12 mouse cellular contexts compared by ENCODE assay signal in genomic region chr13:51016956-51017703, GRCm38 (mm10).
DNase-seq lines count a peak whose midpoint lies in the region; ATAC-seq and TF ChIP-seq lines count a peak whose summit lies in the region.
"Had no signal": no experiment of that assay in that cellular context is flagged by ENCODE, and none has a peak within 500 bp of the region (broad histone marks: within the 10 kb centered on the region; RNA-seq: fewer than 3 reads in every experiment).

No protein-coding gene starts in this region.

- H3K27ac ChIP-seq in heart, embryonic 15.5 days = peak overlapping the region; percentile 55; the same call in 1 of the 2 replicates
- peak overlapping the region; percentile 67 for H3K27ac ChIP-seq in embryonic fibroblast, embryonic 13.5 days (ENCODE audit: insufficient read depth, low read length)
- peak overlapping the region; percentile 81 for H3K27ac ChIP-seq in limb, embryonic 10.5 days
- H3K27ac ChIP-seq: forebrain, embryonic 15.5 days; neural tube, embryonic 12.5 days had no signal

- DNase-seq in heart, postnatal 10 days = no peak
- DNase-seq in ES-CJ7 (ENCODE audit: low read depth, low spot score) = peak; percentile 65
- DNase-seq in limb, embryonic 10.5 days (ENCODE audit: low spot score) = peak; percentile 32
- DNase-seq in spleen, postnatal 10 days (ENCODE audit: low spot score in 2 of 2) = no peak
- no peak for DNase-seq in cerebellum, postnatal 36 days
- DNase-seq: cerebellum, adult 2 months; gastrocnemius, postnatal 25 days had no signal

- no peak for ATAC-seq in heart, embryonic 15.5 days (replicated peaks; ENCODE audit: insufficient number of reproducible peaks, insufficient read depth, low FRiP score, low read depth)
- ATAC-seq in erythroblast, adult 5-6 weeks (replicated peaks; ENCODE audit: low FRiP score, poor library complexity, severe bottlenecking) = no peak
- ATAC-seq: forebrain, embryonic 15.5 days had no signal

- no peak for TF ChIP-seq CTCF in embryonic fibroblast, embryonic 13.5 days (IDR thresholded peaks at IDR 0.05; ENCODE audit: borderline replicate concordance, insufficient read depth, low read length)

- no peak overlapping the region for H3K4me2 ChIP-seq in heart, embryonic 15.5 days
- H3K4me2 ChIP-seq: forebrain, embryonic 15.5 days; neural tube, embryonic 12.5 days had no signal

- peaks cover 15% of the 10 kb centered on the region for H3K4me1 ChIP-seq in heart, embryonic 15.5 days (replicated peaks)
- peaks cover 10% of the 10 kb centered on the region for H3K4me1 ChIP-seq in embryonic fibroblast, embryonic 13.5 days (ENCODE audit: control insufficient read depth, insufficient read depth, low read length)
- peaks cover 27% of the 10 kb centered on the region for H3K4me1 ChIP-seq in limb, embryonic 10.5 days

- no peak for TF ChIP-seq POLR2A in embryonic fibroblast, embryonic 13.5 days (IDR thresholded peaks at IDR 0.05; ENCODE audit: low read depth, low read length)

- 78% methylated on average over 16 of the region's 16 CpGs for WGBS in heart, embryonic 15.5 days
- WGBS in limb, embryonic 10.5 days = 77% methylated on average over 16 of the region's 16 CpGs

- no peaks in the 10 kb centered on the region for H3K27me3 ChIP-seq in heart, embryonic 15.5 days
- no peaks in the 10 kb centered on the region for H3K27me3 ChIP-seq in limb, embryonic 10.5 days (ENCODE audit: low read depth, poor library complexity, severe bottlenecking)
- H3K27me3 ChIP-seq: forebrain, embryonic 15.5 days; neural tube, embryonic 12.5 days had no signal

- intact Hi-C loops in heart, postnatal 10 days (cut with DNase I) = no loop called here

- H3K9ac ChIP-seq in heart, embryonic 15.5 days = no peak overlapping the region
- H3K9ac ChIP-seq: forebrain, embryonic 15.5 days; neural tube, embryonic 12.5 days had no signal

- no peaks in the 10 kb centered on the region for H3K36me3 ChIP-seq in heart, embryonic 15.5 days
- H3K36me3 ChIP-seq in limb, embryonic 10.5 days = no peaks in the 10 kb centered on the region
- H3K36me3 ChIP-seq: forebrain, embryonic 15.5 days; neural tube, embryonic 12.5 days had no signal

- H3K9me3 ChIP-seq in heart, embryonic 15.5 days (replicated peaks) = no peaks in the 10 kb centered on the region
- H3K9me3 ChIP-seq in limb, embryonic 10.5 days (replicated peaks) = no peaks in the 10 kb centered on the region
- H3K9me3 ChIP-seq: forebrain, embryonic 15.5 days; neural tube, embryonic 12.5 days had no signal

- no peak overlapping the region for H3K4me3 ChIP-seq in heart, embryonic 15.5 days
- no peak overlapping the region for H3K4me3 ChIP-seq in embryonic fibroblast, embryonic 13.5 days (ENCODE audit: insufficient read depth, low read length)
- 0 out of 2 replicates have a peak overlapping the region, but pooled peaks have one; percentile 14 for H3K4me3 ChIP-seq in limb, embryonic 10.5 days
- H3K4me3 ChIP-seq: forebrain, embryonic 15.5 days; neural tube, embryonic 12.5 days had no signal

Comparison
In these comparisons a context has a peak if more than half of its experiments do, and no peak if none do; other contexts are left out.
1. DNase-seq: peak in ES-CJ7 (single experiment) and limb, embryonic 10.5 days (single experiment); none in heart, postnatal 10 days (0 of 2), spleen, postnatal 10 days (0 of 2) and cerebellum, postnatal 36 days (0 of 2).
2. Peak in every context shown above with its lines, with median percentiles within 50 percentile points of each other: H3K27ac ChIP-seq.